ENCODE assay signal across 24 mouse cellular contexts in genomic region chr2:160627207-160628025, GRCm38 (mm10). TPM values are rescaled to one million over a fixed set of nuclear protein-coding genes. Genes with fewer than 3 reads are reported as not detected.
DNase-seq lines count a peak whose midpoint lies in the region; ATAC-seq and TF ChIP-seq lines count a peak whose summit lies in the region.
"Had no signal": no experiment of that assay in that cellular context is flagged by ENCODE, and none has a peak within 500 bp of the region (broad histone marks: within the 10 kb centered on the region; RNA-seq: fewer than 3 reads in every experiment).

No protein-coding gene starts in this region.

- no peak overlapping the region for H3K27ac ChIP-seq in gastrocnemius, adult 2 months
- H3K27ac ChIP-seq: hindbrain, embryonic 15.5 days; limb, embryonic 15.5 days; neural tube, embryonic 13.5 days; stomach, embryonic 15.5 days had no signal

- intact Hi-C loops in gastrocnemius, adult 2 months (cut with DNase I) = no loop called here

- ATAC-seq in megakaryocyte progenitor cell, adult 5-6 weeks (replicated peaks; ENCODE audit: poor library complexity) = peak; percentile 97
- ATAC-seq: forebrain, embryonic 16.5 days; intestine, embryonic 16.5 days had no signal

- H3K4me3 ChIP-seq in gastrocnemius, adult 2 months = no peak overlapping the region
- H3K4me3 ChIP-seq: erythroblast, embryonic 14.5 days; hindbrain, embryonic 15.5 days; limb, embryonic 15.5 days; neural tube, embryonic 13.5 days; stomach, embryonic 15.5 days had no signal

- peak; percentile 22 for DNase-seq in gastrocnemius, adult 2 months
- DNase-seq in gastrocnemius, postnatal 10 days = no peak
- DNase-seq in lung, postnatal 4 days = peak; percentile 24 to 27
- DNase-seq in lung, postnatal 10 days = no peak
- peak; percentile 2 for DNase-seq in testis, postnatal 14 days (ENCODE audit: low spot score)
- DNase-seq in kidney, postnatal 36 days = no peak
- DNase-seq in embryo, embryonic 11 days = no peak
- DNase-seq: adrenal gland, adult 2 months; cerebellum, adult 18-20 months; cerebellum, postnatal 36 days; heart, postnatal 10 days; kidney, postnatal 10 days; layer of hippocampus, adult 9-11 months; lung, adult 2 months; right cerebral cortex, postnatal 25 days; thymus, postnatal 14 days had no signal

- no peak for TF ChIP-seq CTCF in gastrocnemius, adult 2 months (IDR thresholded peaks at IDR 0.05)

RNA-seq across cellular contexts. Expression of gene Top1, which starts 18.3 kb away (rescaled TPM):
- 10 to 100 TPM; 39.5 to 53.2 TPM for total RNA-seq in gastrocnemius, adult 2 months (2021)
- 10 to 100 TPM; 42.3 to 54.4 TPM for total RNA-seq in gastrocnemius, postnatal 10 days (2021)
- 119 and 120 TPM in 2 replicates for total RNA-seq in megakaryocyte progenitor cell, adult 5-6 weeks (2015)
- total RNA-seq in megakaryocyte progenitor cell, adult 5-6 weeks (2017) = 149 and 151 TPM in 2 replicates

Comparison
In these comparisons a context has a peak if more than half of its experiments do, and no peak if none do; other contexts are left out.
1. DNase-seq: peak in gastrocnemius, adult 2 months (single experiment), lung, postnatal 4 days (2 of 2) and testis, postnatal 14 days (single experiment); none in gastrocnemius, postnatal 10 days (single experiment), lung, postnatal 10 days (single experiment), kidney, postnatal 36 days (0 of 2) and embryo, embryonic 11 days (single experiment).